Mouse (Mus musculus): ENCODE measurements around the gene H2afy2. TPM values are rescaled to one million over a fixed set of nuclear protein-coding genes. Genes with fewer than 3 reads are reported as not detected.

The H2afy2 gene
- polyA plus RNA-seq, 1 experiment from 2014 or later, result 325 TPM

DNA sequence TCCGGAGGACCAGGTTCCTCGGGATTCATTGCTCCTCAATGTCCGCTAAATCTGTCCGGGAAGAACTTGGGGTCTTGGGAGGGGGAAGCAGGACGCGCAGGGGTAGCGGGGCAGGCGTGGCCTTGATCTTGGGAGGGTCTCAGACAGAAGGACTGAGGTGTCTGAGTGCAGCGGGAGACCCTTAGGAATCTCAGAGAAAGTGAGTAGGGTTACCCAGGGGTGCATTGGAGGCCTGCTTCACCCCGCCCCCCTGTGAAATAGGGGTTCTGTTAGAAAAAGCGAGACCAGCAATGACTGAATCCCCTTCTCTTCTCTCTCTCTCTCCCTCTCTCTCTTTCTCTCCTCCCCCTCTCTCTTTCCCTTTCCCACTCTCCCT lies 68.5 kb downstream of the H2afy2 start:
- WGBS, result 3% methylated on average over 11 of the region's 11 CpGs

DNA sequence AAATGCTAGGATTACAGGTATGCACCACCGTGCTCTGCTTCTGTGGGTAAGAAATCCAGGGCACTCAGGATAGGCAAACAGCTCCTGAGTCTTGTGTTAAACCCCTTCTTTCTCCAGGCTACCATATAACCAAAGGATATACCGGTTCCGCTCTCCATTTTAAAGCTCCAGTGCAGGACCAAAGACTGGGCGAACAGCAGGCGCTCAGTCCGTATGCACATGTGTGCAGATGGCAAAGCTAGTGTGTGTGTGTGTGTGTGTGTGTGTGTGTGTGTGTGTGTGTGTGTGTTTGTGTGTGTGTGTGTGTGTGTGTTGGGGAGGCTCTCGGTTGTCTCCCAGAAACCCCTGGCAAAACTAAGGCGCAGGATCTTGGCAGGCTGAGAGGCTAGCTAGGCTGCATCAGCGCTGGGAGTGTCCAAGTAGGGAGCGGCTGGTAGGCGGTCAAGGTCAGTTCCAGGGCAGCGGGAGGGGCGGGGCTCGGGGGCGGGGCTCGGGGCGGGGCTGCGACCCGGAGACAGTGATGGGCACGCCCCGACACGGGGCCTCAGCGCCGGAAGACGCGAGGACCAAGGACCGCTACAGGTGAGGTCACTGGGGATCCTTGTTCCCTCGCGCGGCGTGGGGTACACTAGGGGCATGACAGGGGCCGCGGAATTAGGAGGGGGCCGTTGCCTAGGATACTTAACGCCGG lies 69.0 kb downstream of the H2afy2 start, which contains the start of gene Aifm2:
TSS of gene Aifm2 (plus strand) at position 493 of the 691 bp plus-strand sequence.
- peak; percentile 78 for DNase-seq (ENCODE audit: low spot score)
- Histone ChIP-seq H3K27me3 (ENCODE audit: insufficient read depth, poor library complexity, severe bottlenecking) (peaks cover 54% of the 10 kb centered on the region), H3K4me1 (replicated peaks) (peaks cover 15% of the 10 kb centered on the region), H3K9me3 (no peaks in the 10 kb centered on the region), H3K4me3 (peak within 1 kb of the TSS; percentile 65), H3K27ac (peak within 1 kb of the TSS; percentile 50; the same call in 1 of the 2 replicates), H3K36me3 (no peaks in the 10 kb centered on the region)
- 15% methylated on average over 36 of the region's 36 CpGs for WGBS

More for the DNA sequence above, 68.5 kb downstream of the H2afy2 start:
- H3K4me1 ChIP-seq (replicated peaks), result peaks cover 15% of the 10 kb centered on the region
- no peaks in the 10 kb centered on the region for H3K9me3 ChIP-seq
- peaks cover 54% of the 10 kb centered on the region for H3K27me3 ChIP-seq (ENCODE audit: insufficient read depth, poor library complexity, severe bottlenecking)
- no peaks in the 10 kb centered on the region for H3K36me3 ChIP-seq
- DNase-seq (ENCODE audit: low spot score), result no peak
- H3K27ac ChIP-seq, result 0 out of 2 replicates have a peak overlapping the region, but pooled peaks have one; percentile 50
- peak overlapping the region; percentile 65 for H3K4me3 ChIP-seq

DNA sequence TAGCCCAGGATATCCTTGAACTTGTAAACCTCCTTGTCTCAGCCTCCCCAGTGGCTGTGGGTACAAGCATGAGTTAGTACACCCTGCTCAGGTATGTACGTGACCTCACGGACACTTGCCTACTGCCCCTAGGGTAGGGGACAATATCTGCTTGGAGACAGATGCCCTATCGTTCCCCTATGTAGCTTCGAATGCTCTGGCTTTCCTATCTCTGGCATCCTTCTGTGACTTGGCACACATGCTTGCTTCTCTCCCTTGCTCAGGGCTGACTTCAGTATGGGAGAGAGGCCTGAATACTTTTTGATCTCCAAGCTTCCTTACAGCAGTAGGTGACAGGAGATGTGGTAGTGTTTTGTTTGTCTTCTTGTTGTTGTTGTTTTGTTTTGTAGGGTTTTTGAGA lies 69.8 kb downstream of the H2afy2 start:
- Histone ChIP-seq H3K9me3 (no peaks in the 10 kb centered on the region), H3K27me3 (ENCODE audit: insufficient read depth, poor library complexity, severe bottlenecking) (peaks cover 54% of the 10 kb centered on the region), H3K4me1 (replicated peaks) (peaks cover 15% of the 10 kb centered on the region), H3K36me3 (no peaks in the 10 kb centered on the region), H3K27ac (no peak overlapping the region), H3K4me3 (no peak overlapping the region)
- WGBS, result 90% methylated on average over 4 of the region's 4 CpGs
- no peak for DNase-seq (ENCODE audit: low spot score)

DNA sequence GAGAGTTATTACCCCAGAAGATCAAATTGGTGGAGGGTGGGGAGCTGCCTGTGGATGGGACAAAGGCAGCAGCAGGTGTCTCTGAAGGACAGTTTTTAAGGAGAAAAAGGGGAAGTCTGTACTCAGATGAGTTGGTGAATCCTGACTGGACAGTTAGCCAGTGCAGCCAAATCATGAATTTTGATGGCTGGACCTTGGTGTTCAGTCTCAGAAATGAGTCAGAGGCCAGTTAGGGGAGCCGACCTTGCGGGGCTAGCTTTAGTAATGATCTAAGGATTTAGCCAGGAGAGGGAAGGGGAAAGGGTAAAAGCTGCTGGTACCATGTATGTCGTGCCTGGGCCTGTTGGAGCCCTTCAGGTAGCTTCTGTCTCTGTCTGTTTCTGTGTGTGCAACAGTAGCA lies 70.3 kb downstream of the H2afy2 start:
- no peak for DNase-seq (ENCODE audit: low spot score)
- H3K36me3 ChIP-seq, result no peaks in the 10 kb centered on the region
- H3K27me3 ChIP-seq (ENCODE audit: insufficient read depth, poor library complexity, severe bottlenecking), result peaks cover 54% of the 10 kb centered on the region
- no peak overlapping the region for H3K27ac ChIP-seq
- WGBS, result 70% methylated on average over 3 of the region's 3 CpGs
- H3K9me3 ChIP-seq, result no peaks in the 10 kb centered on the region
- peaks cover 15% of the 10 kb centered on the region for H3K4me1 ChIP-seq (replicated peaks)
- H3K4me3 ChIP-seq, result no peak overlapping the region

DNA sequence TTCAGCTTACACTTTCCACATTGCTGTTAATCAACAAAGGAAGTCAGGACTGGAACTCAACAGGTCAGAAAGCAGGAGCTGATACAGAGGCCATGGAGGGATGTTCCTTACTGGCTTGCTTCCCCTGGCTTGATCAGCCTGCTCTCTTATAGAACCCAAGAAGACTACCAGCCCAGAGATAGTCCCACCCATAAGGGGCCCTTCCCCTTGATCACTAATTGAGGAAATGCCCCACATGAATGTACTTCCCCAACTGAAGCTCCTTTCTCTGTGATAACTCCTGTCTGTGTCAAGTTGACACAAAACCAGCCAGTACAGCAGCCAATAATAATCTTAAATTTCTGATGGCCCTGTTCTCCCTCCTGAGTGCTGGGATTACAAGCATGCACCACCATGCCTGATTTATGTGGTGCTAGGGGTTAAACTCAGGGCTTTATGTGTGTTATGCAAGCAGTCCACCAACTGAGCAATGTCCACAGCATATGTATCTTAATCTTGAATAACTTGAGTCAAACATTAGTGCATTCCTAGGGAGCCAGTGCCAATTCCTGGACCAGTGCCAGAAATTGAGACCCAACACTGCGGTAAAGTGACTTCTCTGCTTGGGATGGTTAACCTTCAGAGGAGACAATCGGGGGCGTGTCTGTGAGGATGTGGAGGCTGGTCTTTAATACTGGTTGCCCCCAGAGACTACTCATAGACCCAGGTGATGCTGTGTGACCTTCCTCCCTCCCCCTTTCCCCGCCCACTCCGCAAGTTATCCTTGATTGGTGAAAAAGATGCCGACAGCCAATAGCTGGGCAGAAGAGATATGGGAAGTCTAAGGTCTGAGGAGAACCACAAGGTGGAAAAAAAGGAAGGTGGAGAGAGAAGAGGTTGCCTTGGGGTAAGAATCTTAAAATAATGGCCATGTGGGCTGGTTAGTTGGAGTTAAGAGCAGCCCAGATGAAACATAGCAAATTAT lies 77.3 kb downstream of the H2afy2 start:
- H3K4me3 ChIP-seq, result no peak overlapping the region
- DNase-seq (ENCODE audit: low spot score), result no peak
- H3K9me3 ChIP-seq, result no peaks in the 10 kb centered on the region
- H3K27ac ChIP-seq, result no peak overlapping the region
- WGBS, result 77% methylated on average over 6 of the region's 6 CpGs
- no peaks in the 10 kb centered on the region for H3K27me3 ChIP-seq (ENCODE audit: insufficient read depth, poor library complexity, severe bottlenecking)
- no peaks in the 10 kb centered on the region for H3K4me1 ChIP-seq (replicated peaks)
- peaks cover 25% of the 10 kb centered on the region for H3K36me3 ChIP-seq

DNA sequence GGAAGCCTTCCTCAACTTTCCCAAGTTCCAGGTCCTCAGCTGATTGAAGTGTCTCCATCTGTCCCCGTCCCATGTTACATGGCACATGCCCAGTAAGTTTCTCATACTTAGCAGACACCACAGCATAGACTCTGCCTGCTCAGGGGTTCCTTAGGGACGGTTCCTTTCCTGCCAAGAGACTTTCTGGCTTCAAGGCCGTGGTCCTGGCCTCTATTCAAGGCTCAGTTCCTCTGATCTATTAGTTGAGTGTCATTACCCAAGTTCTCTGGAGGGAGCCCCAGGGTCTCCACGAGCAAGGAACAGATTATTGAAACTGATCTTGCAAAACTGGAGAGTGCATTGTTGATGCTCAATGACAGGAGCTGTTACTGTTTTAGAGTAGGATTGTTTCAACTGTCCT lies 79.3 kb downstream of the H2afy2 start:
- Histone ChIP-seq H3K4me1 (replicated peaks) (no peaks in the 10 kb centered on the region), H3K27ac (no peak overlapping the region), H3K36me3 (peaks cover 35% of the 10 kb centered on the region), H3K9me3 (no peaks in the 10 kb centered on the region), H3K4me3 (no peak overlapping the region), H3K27me3 (ENCODE audit: insufficient read depth, poor library complexity, severe bottlenecking) (no peaks in the 10 kb centered on the region)
- WGBS, result 82% methylated on average over 4 of the region's 4 CpGs
- DNase-seq (ENCODE audit: low spot score), result no peak

DNA sequence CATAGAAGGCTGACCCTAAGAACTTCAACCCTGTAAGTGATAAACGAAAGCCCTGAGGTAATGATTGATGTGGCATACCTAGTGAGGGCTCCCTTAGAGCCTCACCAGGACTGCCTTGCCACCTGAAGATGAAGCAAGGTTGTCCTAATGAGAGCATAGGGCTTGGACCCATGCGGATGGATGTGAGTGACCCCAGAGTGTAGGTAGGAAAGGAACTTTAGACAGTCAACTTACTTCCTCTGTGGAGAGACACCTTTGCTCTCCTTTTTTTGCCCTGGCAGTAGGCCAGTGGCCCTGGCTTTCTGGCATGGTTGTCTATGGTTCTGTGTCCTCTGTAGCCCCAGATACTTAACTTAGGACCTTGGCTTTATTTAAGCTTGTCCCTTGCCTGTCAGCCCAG lies 86.9 kb downstream of the H2afy2 start:
- peaks cover 52% of the 10 kb centered on the region for H3K36me3 ChIP-seq
- no peak overlapping the region for H3K27ac ChIP-seq
- H3K4me3 ChIP-seq, result peak overlapping the region; percentile 83
- H3K27me3 ChIP-seq (ENCODE audit: insufficient read depth, poor library complexity, severe bottlenecking), result no peaks in the 10 kb centered on the region
- DNase-seq (ENCODE audit: low spot score), result no peak
- peaks cover 23% of the 10 kb centered on the region for H3K4me1 ChIP-seq (replicated peaks)
- WGBS, result 93% methylated on average over 2 of the region's 2 CpGs
- H3K9me3 ChIP-seq, result no peaks in the 10 kb centered on the region

DNA sequence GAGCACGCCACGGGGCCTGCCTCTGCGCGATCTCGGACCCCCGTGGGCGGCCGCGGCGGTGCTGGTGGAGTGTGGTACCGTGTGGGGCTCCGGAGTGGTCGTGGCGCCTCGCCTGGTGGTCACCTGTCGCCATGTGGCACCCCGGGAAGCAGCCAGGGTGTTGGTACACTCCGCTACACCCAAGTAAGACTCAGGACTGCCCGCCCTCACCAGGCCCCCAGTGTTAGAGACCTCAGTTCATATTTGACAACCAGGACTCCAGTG lies 87.5 kb downstream of the H2afy2 start:
- H3K27ac ChIP-seq, result peak overlapping the region; percentile 86; the same call in 1 of the 2 replicates
- H3K27me3 ChIP-seq (ENCODE audit: insufficient read depth, poor library complexity, severe bottlenecking), result no peaks in the 10 kb centered on the region
- peak overlapping the region; percentile 83 for H3K4me3 ChIP-seq
- H3K9me3 ChIP-seq, result no peaks in the 10 kb centered on the region
- 10% methylated on average over 19 of the region's 19 CpGs for WGBS
- no peak for DNase-seq (ENCODE audit: low spot score)
- peaks cover 23% of the 10 kb centered on the region for H3K4me1 ChIP-seq (replicated peaks)
- H3K36me3 ChIP-seq, result peaks cover 52% of the 10 kb centered on the region

DNA sequence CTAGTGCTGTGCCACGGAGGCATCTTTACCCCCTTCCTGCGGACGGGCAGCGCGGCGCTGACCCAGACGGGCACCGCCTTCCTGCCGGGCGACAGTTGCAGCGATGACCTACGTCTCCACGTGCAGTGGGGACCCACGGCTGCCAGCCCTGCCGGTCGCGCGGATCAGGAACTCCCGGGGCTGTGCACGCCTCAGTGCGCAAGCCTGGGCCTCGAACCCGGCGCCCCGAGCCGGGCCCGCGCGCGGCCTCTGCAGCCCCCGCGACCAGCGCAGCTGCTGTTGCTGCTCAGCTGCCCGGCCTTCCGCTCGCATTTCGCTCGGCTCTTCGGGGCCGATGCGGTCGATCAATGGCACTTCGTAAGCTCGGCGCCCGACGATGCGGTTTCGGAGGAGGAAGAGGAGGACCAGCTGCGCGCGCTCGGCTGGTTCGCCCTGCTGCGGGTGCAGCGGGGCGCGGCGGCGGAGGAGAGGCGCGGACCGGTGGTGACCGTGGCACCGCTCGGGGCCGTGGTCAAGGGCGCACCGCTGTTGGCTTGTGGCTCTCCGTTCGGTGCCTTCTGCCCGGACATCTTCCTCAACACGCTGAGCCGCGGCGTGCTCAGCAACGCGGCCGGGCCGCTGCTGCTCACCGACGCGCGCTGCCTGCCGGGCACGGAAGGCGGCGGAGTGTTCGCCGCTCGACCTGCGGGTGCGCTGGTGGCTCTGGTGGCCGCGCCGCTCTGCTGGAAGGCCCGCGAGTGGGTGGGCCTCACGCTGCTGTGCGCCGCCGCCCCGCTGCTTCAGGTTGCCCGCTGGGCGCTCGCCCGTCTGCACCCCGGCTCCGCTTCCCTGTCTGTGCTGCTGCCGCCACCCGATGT lies 88.0 kb downstream of the H2afy2 start:
- Histone ChIP-seq H3K4me3 (peak overlapping the region; percentile 83), H3K27me3 (ENCODE audit: insufficient read depth, poor library complexity, severe bottlenecking) (no peaks in the 10 kb centered on the region), H3K27ac (peak overlapping the region; percentile 86), H3K9me3 (no peaks in the 10 kb centered on the region), H3K4me1 (replicated peaks) (peaks cover 23% of the 10 kb centered on the region), H3K36me3 (peaks cover 52% of the 10 kb centered on the region)
- no peak for DNase-seq (ENCODE audit: low spot score)
- WGBS, result under 1% methylated on average over 111 of the region's 111 CpGs

DNA sequence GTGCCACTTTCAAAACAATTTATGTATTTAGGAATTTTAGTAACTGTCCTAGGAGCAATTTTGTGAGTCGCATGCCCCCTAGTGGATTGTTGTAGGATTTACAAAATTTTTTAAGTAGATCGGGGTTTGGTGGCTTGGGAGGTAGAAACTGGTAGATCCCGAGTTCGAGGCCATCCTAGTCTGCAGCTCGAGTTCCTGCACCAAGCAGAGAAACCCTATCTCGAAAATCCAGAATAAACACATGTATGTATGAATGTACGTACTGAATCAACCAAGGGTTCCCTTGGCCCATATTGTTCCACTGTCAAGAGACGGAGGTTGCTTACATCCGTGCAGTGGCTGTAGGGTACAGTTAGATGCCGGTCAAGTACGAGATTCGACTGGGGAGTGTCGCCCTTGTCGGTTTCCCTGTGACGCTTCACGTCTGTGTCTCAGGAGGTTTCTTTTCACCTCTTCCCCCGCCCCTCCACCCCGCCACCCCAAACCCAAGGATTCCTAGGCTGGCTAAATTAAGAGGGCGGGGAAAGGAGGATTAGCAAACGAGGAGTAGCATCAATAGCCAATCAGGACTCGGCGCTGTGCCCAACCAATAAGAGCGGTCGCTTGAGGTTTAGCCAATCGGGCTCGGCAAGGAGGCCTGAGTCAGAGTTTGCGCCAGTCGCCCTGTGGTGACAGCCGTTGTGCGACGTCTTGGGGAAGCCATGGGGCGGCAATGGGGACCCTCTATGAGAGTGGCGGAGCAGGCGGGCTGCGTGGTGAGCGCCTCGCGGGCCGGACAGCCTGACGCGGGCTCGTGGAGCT lies 88.9 kb downstream of the H2afy2 start, which contains the start of gene Tysnd1:
TSS of gene Tysnd1 (plus strand) at position 645 of the 801 bp plus-strand sequence.
- Histone ChIP-seq H3K27me3 (ENCODE audit: insufficient read depth, poor library complexity, severe bottlenecking) (no peaks in the 10 kb centered on the region), H3K36me3 (peaks cover 58% of the 10 kb centered on the region), H3K4me3 (peak within 1 kb of the TSS; percentile 83), H3K27ac (peak within 1 kb of the TSS; percentile 86), H3K9me3 (no peaks in the 10 kb centered on the region), H3K4me1 (replicated peaks) (peaks cover 23% of the 10 kb centered on the region)
- DNase-seq (ENCODE audit: low spot score), result peak; percentile 95
- WGBS, result 1% methylated on average over 42 of the region's 42 CpGs

DNA sequence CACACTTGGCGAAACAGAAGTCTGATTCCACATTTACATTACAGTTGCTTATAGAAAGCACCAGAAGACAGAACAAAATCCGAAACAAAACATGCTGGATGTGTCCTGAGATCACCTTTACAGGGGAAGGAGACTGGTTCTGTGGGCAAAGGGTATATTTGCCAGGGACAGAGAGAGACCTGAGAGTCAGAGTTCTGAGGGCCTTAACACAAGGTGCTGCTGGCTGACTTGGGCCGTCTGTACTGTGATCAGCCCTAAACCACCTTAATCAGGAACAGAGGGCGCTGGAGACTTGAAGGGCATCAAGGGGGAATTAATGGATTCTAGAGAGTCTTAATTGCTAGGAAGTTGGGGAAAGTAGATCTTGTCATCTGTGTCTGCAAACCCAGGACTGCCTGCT lies 90.4 kb downstream of the H2afy2 start:
- no peak for DNase-seq (ENCODE audit: low spot score)
- Histone ChIP-seq H3K9me3 (no peaks in the 10 kb centered on the region), H3K4me1 (replicated peaks) (peaks cover 23% of the 10 kb centered on the region), H3K27ac (no peak overlapping the region), H3K4me3 (no peak overlapping the region), H3K36me3 (peaks cover 63% of the 10 kb centered on the region), H3K27me3 (ENCODE audit: insufficient read depth, poor library complexity, severe bottlenecking) (no peaks in the 10 kb centered on the region)
- WGBS, result 78% methylated on average over 4 of the region's 4 CpGs

DNA sequence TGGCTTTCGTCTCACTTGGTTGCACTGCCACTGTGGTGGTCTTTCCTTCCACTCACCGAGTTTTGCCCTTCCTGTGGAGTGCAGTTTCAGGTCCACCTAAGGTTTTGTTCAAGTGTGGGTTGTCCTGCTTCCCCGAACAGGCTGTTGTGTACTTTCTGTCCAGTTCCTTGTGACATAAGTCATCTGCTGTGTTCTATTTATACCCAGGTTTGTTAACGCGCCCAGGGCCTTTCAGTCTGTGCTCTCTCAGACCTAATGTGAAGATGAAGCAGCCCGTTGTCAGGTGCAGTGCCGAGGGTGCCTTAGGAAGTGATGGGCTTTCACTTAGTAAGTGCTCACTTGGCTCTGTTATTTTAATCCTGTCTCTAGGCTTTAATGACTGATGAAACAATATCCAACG lies 94.5 kb downstream of the H2afy2 start:
- Histone ChIP-seq H3K4me3 (no peak overlapping the region), H3K27me3 (ENCODE audit: insufficient read depth, poor library complexity, severe bottlenecking) (no peaks in the 10 kb centered on the region), H3K27ac (no peak overlapping the region), H3K9me3 (no peaks in the 10 kb centered on the region), H3K4me1 (replicated peaks) (no peaks in the 10 kb centered on the region), H3K36me3 (peaks cover 95% of the 10 kb centered on the region)
- DNase-seq (ENCODE audit: low spot score), result no peak
- WGBS, result 91% methylated on average over 8 of the region's 8 CpGs
